Mouse (Mus musculus): ENCODE results near the gene Tlcd1.

Tlcd1 gene

DNA sequence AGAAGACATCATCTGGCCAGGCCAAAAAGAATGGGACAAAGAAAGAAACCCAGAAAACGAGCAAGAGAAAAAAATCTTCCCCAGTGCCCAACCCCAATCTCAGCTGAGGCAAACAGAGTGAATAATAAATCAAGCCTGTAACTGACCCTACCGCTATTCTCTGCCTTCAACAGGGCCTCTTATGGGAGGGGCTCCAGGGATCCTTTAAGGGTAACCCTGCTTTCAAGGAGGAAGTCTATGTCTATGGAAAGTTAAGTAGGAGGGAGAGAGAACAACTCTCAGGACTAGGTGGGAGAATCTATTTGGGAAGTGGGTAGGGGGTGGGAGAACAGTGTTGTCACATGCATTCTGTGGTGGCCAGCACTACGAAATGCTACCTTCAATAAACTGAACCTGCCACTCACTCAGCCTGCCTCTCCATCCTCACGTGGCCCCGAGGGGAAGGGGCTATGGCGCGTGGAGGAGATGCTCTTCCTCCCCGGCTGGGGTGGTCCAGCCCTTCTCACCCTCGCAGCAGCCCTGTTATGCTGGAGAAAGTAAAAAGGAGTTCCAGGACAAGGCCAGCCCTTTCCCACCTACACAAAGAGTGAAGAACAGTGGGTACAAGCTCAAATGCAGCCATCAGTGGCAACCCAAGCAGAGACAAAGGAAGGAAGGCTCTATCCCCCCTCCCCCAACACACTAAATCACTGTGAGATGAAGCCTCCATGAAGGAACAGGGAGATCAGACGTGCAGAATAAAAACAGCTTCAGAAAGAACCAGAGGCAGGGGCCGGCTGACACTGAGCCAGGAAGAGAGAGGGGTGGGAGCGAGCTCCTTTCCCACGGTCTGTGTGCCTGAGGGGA is 29.1 kb downstream of the Tlcd1 start:
- DNase-seq (ENCODE audit: low read depth, low spot score) = no peak

DNA sequence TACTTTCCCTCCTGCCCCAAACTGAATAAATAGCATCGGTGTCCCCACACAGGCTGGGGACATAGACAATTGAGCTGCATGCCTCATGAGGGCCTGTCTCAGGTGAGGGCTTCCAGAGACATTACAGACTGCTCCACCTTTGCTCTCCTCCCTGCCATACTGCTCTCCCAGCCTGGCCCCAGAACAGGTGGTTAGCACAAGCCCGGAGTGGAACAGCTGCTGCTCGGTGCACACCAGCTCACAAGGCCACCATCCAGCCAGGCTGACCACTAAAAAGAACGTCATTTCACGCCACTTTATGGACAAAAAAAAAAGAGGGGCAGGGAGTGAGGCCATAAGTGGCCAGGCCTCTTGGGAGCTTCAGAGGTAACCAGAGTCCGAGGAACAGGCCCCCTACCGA is 30.7 kb downstream of the Tlcd1 start:
- no peak for DNase-seq (ENCODE audit: low read depth, low spot score)

DNA sequence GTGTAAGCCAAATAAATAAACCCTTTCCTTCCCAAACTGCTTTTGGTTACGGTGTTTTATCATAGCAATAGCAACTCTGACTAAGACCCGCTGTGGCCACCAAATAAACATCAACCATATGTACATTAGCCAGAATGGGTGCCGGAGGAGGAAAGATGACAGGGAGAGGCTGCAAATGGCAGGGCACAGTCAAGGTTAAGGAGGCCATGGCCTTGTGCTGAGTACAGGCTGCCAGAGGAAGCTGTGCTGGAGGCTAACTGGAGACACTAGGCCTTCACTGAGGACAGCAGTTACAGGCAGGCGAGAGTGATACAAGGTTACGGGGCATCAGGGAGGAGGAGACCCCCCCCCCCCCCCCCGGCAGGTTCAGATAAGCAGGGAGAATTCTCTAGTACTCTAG is 33.4 kb downstream of the Tlcd1 start:
- DNase-seq (ENCODE audit: low read depth, low spot score) = no peak

DNA sequence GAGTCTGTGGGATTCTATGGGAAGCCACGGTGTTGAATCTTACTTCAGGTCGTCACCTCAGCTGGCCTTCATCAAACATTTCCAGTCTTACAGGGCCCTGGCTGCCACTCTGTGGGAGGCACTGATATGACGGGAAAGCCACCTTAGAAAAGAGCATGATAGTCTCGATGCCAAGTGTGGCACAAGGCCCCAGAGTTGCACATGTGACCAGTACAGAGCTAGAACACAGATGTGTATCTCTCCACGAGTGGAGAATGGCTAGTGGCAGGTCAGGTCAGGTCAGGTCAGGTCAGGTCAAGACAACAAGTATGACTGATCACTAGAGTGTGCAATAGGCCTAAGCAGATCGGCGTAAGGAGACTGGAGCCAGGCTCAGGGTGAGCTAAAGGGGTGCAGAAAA is 34.1 kb downstream of the Tlcd1 start:
- no peak for DNase-seq (ENCODE audit: low read depth, low spot score)

DNA sequence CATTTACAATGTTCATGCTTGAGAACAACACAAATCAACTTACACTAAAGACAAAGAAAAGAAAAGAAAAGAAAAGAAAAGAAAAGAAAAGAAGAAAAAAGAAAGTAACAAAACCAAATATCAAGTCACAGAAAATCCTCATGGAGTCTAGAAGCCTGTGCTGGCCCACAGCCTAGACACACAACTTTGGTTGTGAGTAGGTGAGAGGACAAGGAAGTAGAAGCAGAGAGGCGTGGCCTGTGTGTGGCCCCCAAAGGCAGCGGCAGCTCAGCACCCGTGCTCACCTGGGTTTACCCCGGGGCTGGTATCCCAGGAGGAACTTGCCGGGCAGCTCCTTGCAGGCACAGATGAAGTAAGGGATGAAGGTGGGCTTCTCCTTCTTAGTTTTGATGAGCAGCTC is 35.0 kb downstream of the Tlcd1 start:
- no peak for DNase-seq (ENCODE audit: low read depth, low spot score)

DNA sequence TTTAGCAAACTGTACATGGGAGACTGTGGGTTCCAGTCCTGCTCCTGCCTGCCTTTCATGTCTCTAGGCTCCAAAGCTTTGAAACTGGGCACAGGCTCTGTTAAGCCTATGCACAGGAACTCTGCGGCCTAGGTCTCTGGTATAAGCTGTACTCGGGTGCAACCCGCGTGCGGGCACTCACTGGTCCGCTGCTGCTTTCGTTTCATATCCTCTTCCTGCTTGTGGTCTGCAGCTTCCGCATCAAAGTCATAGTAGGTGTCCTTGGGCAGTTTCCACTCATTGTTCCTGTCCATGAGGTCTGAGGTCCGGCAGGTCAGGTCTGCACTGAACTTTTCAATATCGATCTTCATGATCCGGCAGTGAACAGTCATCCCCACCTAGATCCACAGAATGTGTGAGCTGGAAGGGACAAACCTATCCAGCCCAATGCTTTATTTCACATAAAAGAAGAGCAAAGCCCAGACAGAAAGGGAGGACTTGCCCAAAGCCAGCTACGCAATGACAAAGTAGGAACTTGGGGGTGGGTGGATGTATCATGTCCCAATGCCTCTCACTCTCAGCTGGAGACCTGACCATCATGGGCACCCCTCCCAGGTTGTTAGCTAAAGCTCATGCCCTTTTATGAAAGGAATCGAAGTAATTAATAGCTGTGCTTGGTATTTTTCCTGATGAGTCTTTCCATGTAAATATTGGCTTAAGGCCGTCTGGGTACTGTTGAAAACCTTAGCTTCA is 36.7 kb downstream of the Tlcd1 start:
- DNase-seq (ENCODE audit: low read depth, low spot score) = no peak

DNA sequence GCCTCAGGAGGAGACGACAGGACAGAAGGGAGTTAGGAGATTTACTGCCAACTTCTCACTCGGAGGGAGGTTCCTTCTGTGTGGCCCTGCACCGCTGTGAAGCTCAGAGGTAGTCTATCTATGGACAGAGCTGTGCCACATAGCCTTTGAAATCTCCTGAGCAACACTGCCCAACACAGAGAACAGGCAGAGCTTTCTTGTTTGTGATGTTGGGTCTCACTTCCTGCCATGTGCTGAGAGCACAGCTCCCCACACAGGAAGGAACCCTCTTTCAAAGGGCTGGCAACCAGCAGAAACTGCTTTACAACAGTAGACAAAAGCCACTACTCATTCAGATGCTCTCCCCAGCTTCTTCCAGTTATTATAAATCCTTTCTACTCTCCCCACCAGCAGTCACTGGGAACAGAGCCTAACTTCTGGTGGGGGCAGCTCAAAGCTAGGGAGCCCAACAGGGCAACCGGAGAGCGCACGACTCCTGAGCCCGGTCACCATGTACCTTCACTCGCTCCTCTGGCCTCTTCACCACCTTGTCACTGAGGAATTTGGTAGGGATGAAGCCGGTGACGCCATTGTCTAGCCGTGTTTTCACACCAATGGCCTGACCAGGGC is 39.3 kb downstream of the Tlcd1 start:
- no peak for DNase-seq (ENCODE audit: low read depth, low spot score)

DNA sequence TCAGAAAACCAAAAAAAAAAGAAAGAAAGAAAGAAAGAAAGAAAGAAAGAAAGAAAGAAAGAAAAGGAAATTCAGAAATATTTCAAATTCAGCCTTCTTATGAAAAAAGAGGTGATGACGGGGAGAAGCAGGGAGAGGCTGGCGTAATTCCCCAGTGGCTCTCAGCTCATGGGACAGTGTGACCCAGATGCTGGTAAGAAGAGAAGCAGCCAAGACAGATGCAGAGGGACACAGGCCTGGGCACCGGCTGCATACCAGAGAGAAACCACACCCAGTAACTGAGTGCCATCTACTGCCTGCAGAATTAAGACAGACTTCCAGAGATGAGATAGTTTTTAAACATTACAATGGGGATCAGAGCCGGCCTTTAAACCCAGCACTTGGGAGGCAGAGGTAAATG is 47.1 kb downstream of the Tlcd1 start:
- DNase-seq (ENCODE audit: low read depth, low spot score) = no peak
